Mouse (Mus musculus) neural tube, embryonic 14.5 days (tissue): ENCODE measurements around the gene Ythdf1. TPM values are rescaled to one million over a fixed set of nuclear protein-coding genes. Genes with fewer than 3 reads are reported as not detected.

Source experiments
- ATAC-seq: fragments of 200-750 bp; cut with Nextera tagmentation; 2 replicates; pipeline ENCODE4 v1.8.0; 2017; ENCODE audit warnings: low read depth, mild to moderate bottlenecking, moderate TSS enrichment, moderate library complexity
- H3K27ac ChIP-seq: fragments of 300-500 bp; sonication (generic); 2 replicates; pipeline ENCODE4 v1.5.1; 2014; ENCODE audit warnings: low read depth, mild to moderate bottlenecking, control low read depth, low read length, moderate library complexity, mixed read lengths
- H3K27me3 ChIP-seq: fragments of 300-500 bp; sonication (generic); 2 replicates; pipeline ENCODE4 v1.6.1; 2014; ENCODE audit warnings: low read length; ENCODE audit not compliant: control insufficient read depth, insufficient read depth
- H3K36me3 ChIP-seq: fragments of 300-500 bp; sonication (generic); 2 replicates; pipeline ENCODE4 v1.6.1; 2014; ENCODE audit warnings: low read length, mixed read lengths; ENCODE audit not compliant: control insufficient read depth, insufficient read depth
- H3K4me1 ChIP-seq: fragments of 300-500 bp; sonication (generic); 2 replicates; pipeline ENCODE4 v1.6.1; 2014; ENCODE audit warnings: low read length; ENCODE audit not compliant: control insufficient read depth, insufficient read depth
- H3K4me2 ChIP-seq: fragments of 300-500 bp; sonication (generic); 2 replicates; pipeline ENCODE4 v1.6.1; 2014; ENCODE audit warnings: mild to moderate bottlenecking, low read depth, low read length, control low read depth
- H3K4me3 ChIP-seq: fragments of 300-500 bp; sonication (generic); 2 replicates; pipeline ENCODE4 v1.5.1; 2014; ENCODE audit warnings: low read depth, low read length, control low read depth, mixed read lengths
- H3K9ac ChIP-seq: fragments of 300-500 bp; sonication (generic); replicated peaks from 2 replicates; pipeline ENCODE4 v1.6.1; 2014; ENCODE audit warnings: low read depth, mild to moderate bottlenecking, control low read depth, low read length, mixed read lengths
- H3K9me3 ChIP-seq: fragments of 300-500 bp; sonication (generic); 2 replicates; pipeline ENCODE4 v1.6.1; 2016; ENCODE audit warnings: low read length; ENCODE audit not compliant: control insufficient read depth
- WGBS: fragments of 180-500 bp; shearing (Covaris S2); extraction: QIAGEN DNeasy Blood & Tissue Kit; methylation state at CpG from one replicate; pipeline ENCODE4 v1.1.7; 2014; 5-methylcytosine and 5-hydroxymethylcytosine counted together
- polyA plus RNA-seq: library from polyadenylated mRNA; unstranded; fragments of >200 nt; fragmentation: Nextera tagmentation; extraction: Ambion mirVana; gene quantifications from 2 replicates; pipeline ENCODE4 v1.2.1, GENCODE M21; 2014

The Ythdf1 gene
- polyA plus RNA-seq, 1 experiment from 2014 or later: 49.2 TPM

GRCm38 (mm10) chr2:180895837-180896525 is 24.8 kb downstream of the Ythdf1 start:
- Histone ChIP-seq H3K4me2 (peak overlapping the region; percentile 51), H3K4me1 (peaks cover 41% of the 10 kb centered on the region)
- 59% methylated on average over 11 of the region's 11 CpGs for WGBS

GRCm38 (mm10) chr2:180895321-180895720 is 25.4 kb downstream of the Ythdf1 start:
- Histone ChIP-seq H3K27me3 (no peaks in the 10 kb centered on the region; the same call in 1 of the 2 replicates), H3K4me3 (peak overlapping the region; percentile 79), H3K9ac (peak overlapping the region; percentile 98), H3K36me3 (0 out of 2 replicates have a peak, but pooled peaks cover 4% of the 10 kb centered on the region), H3K27ac (peak overlapping the region; percentile 99), H3K4me2 (peak overlapping the region; percentile 51), H3K9me3 (no peaks in the 10 kb centered on the region), H3K4me1 (peaks cover 43% of the 10 kb centered on the region)
- WGBS: 63% methylated on average over 3 of the region's 3 CpGs
- no peak for ATAC-seq

More at GRCm38 (mm10) chr2:180895837-180896525, 24.8 kb downstream of the Ythdf1 start:
- H3K4me3 ChIP-seq: peak overlapping the region; percentile 79
- H3K9me3 ChIP-seq: no peaks in the 10 kb centered on the region
- no peak for ATAC-seq
- H3K36me3 ChIP-seq: 0 out of 2 replicates have a peak, but pooled peaks cover 4% of the 10 kb centered on the region
- peak overlapping the region; percentile 98 for H3K9ac ChIP-seq
- peak overlapping the region; percentile 99 for H3K27ac ChIP-seq
- no peaks in the 10 kb centered on the region; the same call in 1 of the 2 replicates for H3K27me3 ChIP-seq

- H3K4me1 ChIP-seq: peaks cover 49% of the 10 kb centered on the region
- ATAC-seq: peak; percentile 33
These were observed 26.0 kb downstream of the Ythdf1 start for GRCm38 (mm10) chr2:180894734-180895133.

DNA sequence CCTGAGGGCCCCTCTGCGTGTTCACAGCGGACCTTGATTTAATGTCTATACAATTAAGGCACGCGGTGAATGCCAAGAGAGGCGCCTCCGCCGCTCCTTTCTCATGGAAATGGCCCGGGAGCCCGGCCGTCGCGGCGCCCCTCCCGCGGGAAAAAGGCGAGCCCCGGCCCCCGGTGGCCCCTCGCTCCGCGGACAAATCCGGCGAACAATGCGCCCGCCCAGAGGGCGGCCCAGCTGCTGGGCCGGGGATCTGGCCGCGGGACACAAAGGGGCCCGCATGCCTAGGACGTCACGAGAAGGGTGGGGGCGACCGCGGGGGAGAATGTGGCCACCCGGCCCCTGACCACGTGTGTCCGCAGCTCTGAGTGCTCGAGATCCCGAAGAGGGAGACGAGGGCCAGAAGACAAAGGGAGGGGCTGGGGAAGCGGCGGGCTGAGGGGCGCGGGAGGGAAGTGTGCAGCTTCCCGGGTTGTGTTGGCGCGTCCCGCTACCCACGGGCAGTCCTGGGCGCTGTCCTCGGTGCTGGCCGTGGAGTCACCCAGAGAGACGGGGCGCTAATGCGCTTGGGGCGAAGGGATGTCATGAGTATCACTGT is 26.6 kb downstream of the Ythdf1 start:
- ATAC-seq: peak; percentile 15
- H3K9ac ChIP-seq: peak overlapping the region; percentile 98
- under 1% methylated on average over 57 of the region's 57 CpGs for WGBS

More at GRCm38 (mm10) chr2:180894734-180895133, 26.0 kb downstream of the Ythdf1 start:
- 2% methylated on average over 13 of the region's 13 CpGs for WGBS
- peak overlapping the region; percentile 98 for H3K9ac ChIP-seq
- H3K27me3 ChIP-seq: no peaks in the 10 kb centered on the region; the same call in 1 of the 2 replicates
- 0 out of 2 replicates have a peak, but pooled peaks cover 4% of the 10 kb centered on the region for H3K36me3 ChIP-seq
- no peaks in the 10 kb centered on the region for H3K9me3 ChIP-seq
- peak overlapping the region; percentile 99 for H3K27ac ChIP-seq
- peak overlapping the region; percentile 79 for H3K4me3 ChIP-seq
- H3K4me2 ChIP-seq: peak overlapping the region; percentile 51

DNA sequence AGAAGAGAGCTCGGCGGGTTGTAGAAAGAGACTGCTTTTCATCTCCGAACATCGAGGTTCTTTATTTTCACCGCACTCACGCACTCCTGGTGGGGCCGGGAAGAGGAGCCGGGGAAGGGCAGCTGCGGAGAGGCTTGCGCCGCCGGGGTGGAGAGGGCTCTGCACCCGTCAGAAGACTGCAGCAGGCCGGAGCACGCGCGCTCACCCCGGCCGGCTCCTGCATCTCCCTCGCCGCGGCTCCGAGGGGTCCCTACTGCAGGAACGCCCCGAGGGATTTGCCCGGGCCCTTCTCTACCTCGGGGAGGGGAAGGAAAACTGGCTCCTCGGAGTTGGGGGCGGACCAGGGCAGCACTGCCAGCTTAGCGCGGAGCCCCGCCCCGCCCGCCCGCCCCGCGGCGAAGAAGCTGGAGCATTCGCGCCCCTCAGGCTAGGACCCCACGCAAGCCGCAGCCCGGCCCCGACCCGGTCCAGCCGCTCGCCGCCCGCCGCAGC is 27.2 kb downstream of the Ythdf1 start:
- Histone ChIP-seq H3K27ac (peak overlapping the region; percentile 99), H3K4me3 (peak overlapping the region; percentile 79), H3K4me1 (peaks cover 58% of the 10 kb centered on the region), H3K4me2 (peak overlapping the region; percentile 51), H3K9me3 (no peaks in the 10 kb centered on the region), H3K9ac (peak overlapping the region; percentile 98), H3K36me3 (0 out of 2 replicates have a peak, but pooled peaks cover 4% of the 10 kb centered on the region), H3K27me3 (no peaks in the 10 kb centered on the region; the same call in 1 of the 2 replicates)
- 0% methylated on average over 42 of the region's 50 CpGs for WGBS
- ATAC-seq: peak; percentile 10; the same call in 1 of the 2 replicates

More for the DNA sequence above, 26.6 kb downstream of the Ythdf1 start:
- H3K4me1 ChIP-seq: peaks cover 55% of the 10 kb centered on the region
- no peaks in the 10 kb centered on the region; the same call in 1 of the 2 replicates for H3K27me3 ChIP-seq
- H3K9me3 ChIP-seq: no peaks in the 10 kb centered on the region
- H3K4me3 ChIP-seq: peak overlapping the region; percentile 79
- H3K4me2 ChIP-seq: peak overlapping the region; percentile 51
- peak overlapping the region; percentile 99 for H3K27ac ChIP-seq
- H3K36me3 ChIP-seq: 0 out of 2 replicates have a peak, but pooled peaks cover 4% of the 10 kb centered on the region

GRCm38 (mm10) chr2:180892841-180893521 is 27.8 kb downstream of the Ythdf1 start:
- peak overlapping the region; percentile 51 for H3K4me2 ChIP-seq
- H3K9me3 ChIP-seq: no peaks in the 10 kb centered on the region
- no peaks in the 10 kb centered on the region; the same call in 1 of the 2 replicates for H3K27me3 ChIP-seq
- H3K36me3 ChIP-seq: 0 out of 2 replicates have a peak, but pooled peaks cover 4% of the 10 kb centered on the region
- peaks cover 62% of the 10 kb centered on the region for H3K4me1 ChIP-seq
- H3K4me3 ChIP-seq: peak overlapping the region; percentile 79
- H3K9ac ChIP-seq: peak overlapping the region; percentile 98
- H3K27ac ChIP-seq: peak overlapping the region; percentile 99
- WGBS: under 1% methylated on average over 83 of the region's 97 CpGs
- ATAC-seq: peak; percentile 41

GRCm38 (mm10) chr2:180891835-180892323 is 28.9 kb downstream of the Ythdf1 start:
- WGBS: 5% methylated on average over 9 of the region's 9 CpGs
- Histone ChIP-seq H3K4me3 (peak overlapping the region; percentile 79), H3K27ac (peak overlapping the region; percentile 99), H3K9me3 (no peaks in the 10 kb centered on the region), H3K4me2 (peak overlapping the region; percentile 51), H3K9ac (peak overlapping the region; percentile 98), H3K36me3 (0 out of 2 replicates have a peak, but pooled peaks cover 4% of the 10 kb centered on the region), H3K4me1 (peaks cover 51% of the 10 kb centered on the region; the same call in 1 of the 2 replicates), H3K27me3 (no peaks in the 10 kb centered on the region; the same call in 1 of the 2 replicates)
- ATAC-seq: no peak

DNA sequence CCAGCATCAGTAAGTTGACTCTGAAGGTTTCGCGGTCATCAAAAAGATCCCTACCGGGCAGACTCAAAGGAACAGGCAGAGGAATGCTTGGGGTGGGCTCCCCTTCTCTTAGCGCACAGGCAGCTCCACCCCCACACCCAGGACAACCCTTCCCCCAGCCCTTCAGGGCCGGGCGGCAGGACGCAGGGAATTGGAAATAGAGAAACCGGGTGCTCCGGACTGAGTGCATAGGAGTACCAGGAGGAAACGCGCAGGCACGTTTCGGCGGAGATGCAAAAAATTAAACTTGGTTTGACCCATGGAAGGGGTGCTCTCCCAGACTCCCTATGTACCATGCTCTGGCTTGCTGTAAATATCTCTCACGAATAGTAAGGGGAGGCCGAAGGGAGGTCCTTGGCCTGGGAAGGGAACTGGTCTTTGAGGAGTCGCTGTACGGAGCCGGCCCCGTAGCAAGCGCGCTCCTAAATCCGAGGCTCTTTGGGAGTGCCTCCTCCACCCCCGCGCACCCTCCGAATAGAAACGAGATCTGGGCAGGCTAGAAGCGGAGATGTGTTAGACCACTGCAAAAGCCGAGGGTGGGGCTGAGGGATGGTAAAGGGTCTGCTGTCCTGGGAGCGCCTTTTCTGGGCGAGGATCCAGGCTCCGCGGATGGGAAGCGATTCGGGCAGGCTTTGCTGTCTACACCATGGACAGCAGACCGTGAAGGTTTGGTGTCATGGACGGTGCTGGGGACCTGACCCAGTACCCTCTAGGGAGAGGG is 29.5 kb downstream of the Ythdf1 start:
- 1% methylated on average over 36 of the region's 37 CpGs for WGBS
- peak overlapping the region; percentile 98 for H3K9ac ChIP-seq

More for the DNA sequence above, 29.5 kb downstream of the Ythdf1 start:
- no peak for ATAC-seq
- Histone ChIP-seq H3K4me1 (peaks cover 44% of the 10 kb centered on the region; the same call in 1 of the 2 replicates), H3K9me3 (no peaks in the 10 kb centered on the region), H3K27ac (peak overlapping the region; percentile 99), H3K36me3 (0 out of 2 replicates have a peak, but pooled peaks cover 4% of the 10 kb centered on the region), H3K27me3 (no peaks in the 10 kb centered on the region; the same call in 1 of the 2 replicates), H3K4me2 (peak overlapping the region; percentile 51), H3K4me3 (peak overlapping the region; percentile 79)
